Mouse (Mus musculus): ENCODE data around the gene Cux2.

Cux2 gene

GRCm38 (mm10) chr5:122019288-122019687, 30.6 kb downstream of the Cux2 start:
- no peak for DNase-seq (ENCODE audit: inconsistent age in 2 of 2, low spot score in 1 of 2)

DNA sequence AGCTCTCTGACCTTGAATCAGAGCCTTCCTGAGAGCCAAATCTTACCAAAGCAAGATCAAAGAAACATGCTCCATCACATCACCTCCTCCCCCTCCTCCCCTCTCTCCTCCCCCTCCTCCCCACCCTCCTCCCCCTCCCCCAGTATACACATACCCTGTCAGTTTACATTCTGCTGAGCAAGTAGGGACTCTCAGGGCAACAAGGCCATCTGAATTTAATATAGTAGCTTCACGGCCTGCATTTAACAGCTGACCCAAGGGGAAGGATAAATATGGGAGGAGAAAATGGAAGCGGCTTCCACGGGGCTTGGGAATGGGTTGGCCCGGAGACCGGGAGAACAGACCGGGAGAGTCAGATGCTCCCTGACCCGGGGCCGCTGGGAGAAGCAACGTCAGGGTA, 32.1 kb downstream of the Cux2 start:
- DNase-seq (ENCODE audit: inconsistent age in 2 of 2, low spot score in 1 of 2): peak in 1 of 2 experiments; percentile 70

- DNase-seq (ENCODE audit: inconsistent age in 2 of 2, low spot score in 1 of 2): peak; percentile 64 to 87
Observed at GRCm38 (mm10) chr5:122017269-122017668, 32.6 kb downstream of the Cux2 start.

GRCm38 (mm10) chr5:122016744-122017143, 33.2 kb downstream of the Cux2 start:
- DNase-seq (ENCODE audit: inconsistent age in 2 of 2, low spot score in 1 of 2): no peak

DNA sequence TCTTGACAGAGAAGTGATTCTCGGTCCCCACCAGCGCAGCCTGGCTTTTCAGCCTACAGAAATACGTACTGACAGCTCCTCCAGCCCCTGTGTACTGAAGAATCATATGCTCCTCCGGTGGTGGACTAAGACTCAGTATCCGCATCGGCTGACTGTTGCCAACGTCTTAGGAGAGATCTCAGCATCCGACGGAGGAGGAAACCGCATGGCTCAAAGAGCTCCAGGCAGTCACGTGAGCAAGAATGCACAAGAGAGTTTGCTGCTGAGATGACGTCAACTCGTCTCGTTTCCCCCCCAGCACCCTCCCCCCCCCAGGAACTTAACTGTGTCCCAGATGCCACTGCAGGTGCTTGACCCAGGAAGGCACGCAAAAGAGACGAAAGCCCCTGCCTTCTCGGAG, 34.8 kb downstream of the Cux2 start:
- DNase-seq (ENCODE audit: inconsistent age in 2 of 2, low spot score in 1 of 2): no peak

DNA sequence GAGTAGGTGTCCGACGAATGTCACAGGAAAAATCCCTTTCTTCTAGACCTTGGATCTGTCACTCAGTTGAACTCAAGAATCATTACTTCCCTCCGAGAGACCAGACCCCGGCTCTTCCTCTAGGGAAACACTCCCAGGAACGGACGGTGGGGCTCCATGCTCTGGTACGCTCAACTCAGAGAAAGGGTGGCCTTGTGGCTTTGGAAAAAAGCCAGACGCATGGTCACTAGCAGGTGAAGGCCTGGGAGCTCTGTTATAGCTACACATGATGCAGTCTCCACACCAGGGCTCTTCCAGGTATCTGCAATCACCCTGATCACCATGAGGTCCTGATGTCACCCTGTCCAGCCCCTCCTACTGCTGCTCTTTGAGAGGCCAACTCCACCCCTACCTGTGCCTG, 35.2 kb downstream of the Cux2 start:
- DNase-seq (ENCODE audit: inconsistent age in 2 of 2, low spot score in 1 of 2): peak; percentile 63 to 83

DNA sequence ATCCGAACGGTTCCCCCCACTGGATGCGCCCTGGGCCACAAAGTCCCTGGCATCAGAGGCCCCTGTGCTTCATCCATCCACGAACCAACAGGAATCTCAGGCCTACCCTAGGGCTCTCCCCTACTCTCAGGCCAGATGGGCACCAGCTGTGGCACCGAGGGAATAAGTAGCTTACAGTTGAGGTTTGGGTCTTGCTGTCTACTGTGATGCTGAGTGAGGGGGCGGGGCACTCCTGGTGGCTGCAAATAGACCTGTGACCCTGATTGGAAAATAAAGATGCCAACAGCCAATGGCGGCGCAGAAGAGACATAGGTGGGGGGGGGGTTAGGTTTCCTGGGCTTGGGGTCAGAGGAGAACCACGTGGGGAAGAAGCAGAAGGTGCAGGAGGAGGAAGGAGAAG, 38.6 kb downstream of the Cux2 start:
- no peak for DNase-seq (ENCODE audit: inconsistent age in 2 of 2, low spot score in 1 of 2)

GRCm38 (mm10) chr5:122007946-122008441, 41.9 kb downstream of the Cux2 start:
- peak in 1 of 2 experiments; percentile 62 for DNase-seq (ENCODE audit: inconsistent age in 2 of 2, low spot score in 1 of 2)

DNA sequence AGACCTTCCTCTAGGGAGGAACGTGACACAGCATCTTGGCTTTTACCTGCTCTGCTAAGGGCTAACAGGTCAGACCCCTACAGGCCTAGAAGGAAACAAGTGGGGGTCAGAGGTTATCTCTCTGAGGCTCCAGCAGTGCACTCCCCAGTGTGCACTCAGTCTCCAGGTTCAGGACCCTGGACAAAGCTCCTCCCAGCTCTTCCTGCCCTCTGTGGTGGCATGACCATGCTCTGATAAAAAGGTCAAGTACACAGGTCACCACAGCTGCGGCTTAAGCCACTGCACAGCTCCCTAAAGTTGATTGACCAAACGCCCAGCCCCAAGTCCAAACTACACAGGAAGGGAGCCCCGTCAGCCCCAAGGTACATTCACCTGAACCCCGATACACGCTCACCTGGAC, 46.4 kb downstream of the Cux2 start:
- DNase-seq (ENCODE audit: inconsistent age in 2 of 2, low spot score in 1 of 2): peak; percentile 33 to 63

DNA sequence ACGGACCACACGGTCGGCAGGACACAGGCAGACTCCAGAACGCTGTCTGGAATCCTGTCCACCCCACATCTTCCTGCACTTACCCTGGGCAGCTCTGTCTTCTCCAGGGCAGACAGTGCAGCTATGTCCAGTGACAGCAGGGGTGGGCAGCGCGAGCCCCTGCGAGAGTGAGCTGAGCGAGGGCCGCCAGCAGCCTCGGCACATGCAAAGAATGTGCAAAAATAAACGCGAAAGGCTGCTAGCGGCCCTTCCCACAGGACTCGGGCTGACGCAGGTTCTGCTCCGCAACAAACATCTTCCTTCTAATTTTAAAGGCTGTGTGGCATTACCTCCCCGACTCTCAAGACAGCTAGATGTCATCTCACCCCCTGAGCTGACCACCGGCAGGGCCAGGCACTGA, 47.8 kb downstream of the Cux2 start:
- no peak for DNase-seq (ENCODE audit: inconsistent age in 2 of 2, low spot score in 1 of 2)

- no peak for DNase-seq (ENCODE audit: inconsistent age in 2 of 2, low spot score in 1 of 2)
Observed at GRCm38 (mm10) chr5:122001311-122001710, 48.6 kb downstream of the Cux2 start.

DNA sequence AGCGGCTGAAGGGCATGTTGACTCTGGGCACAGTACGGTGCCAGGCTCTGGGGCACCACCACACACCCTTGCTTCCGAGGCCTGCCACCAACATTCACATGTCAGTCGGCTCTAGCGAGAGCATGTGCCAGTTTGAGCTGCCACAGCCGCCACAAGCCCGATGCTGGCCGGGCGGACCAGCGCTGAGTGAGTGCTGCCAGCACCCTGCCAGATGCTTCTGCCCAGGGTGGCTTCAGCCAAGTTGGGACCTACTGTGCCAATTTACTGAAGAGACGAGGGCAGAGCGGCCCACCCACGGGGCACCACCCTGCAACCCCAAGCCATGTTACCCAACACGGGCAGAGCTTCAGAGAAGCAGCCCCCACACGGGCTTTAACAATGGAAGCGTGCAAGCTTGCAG, 49.5 kb downstream of the Cux2 start:
- DNase-seq (ENCODE audit: inconsistent age in 2 of 2, low spot score in 1 of 2): no peak

DNA sequence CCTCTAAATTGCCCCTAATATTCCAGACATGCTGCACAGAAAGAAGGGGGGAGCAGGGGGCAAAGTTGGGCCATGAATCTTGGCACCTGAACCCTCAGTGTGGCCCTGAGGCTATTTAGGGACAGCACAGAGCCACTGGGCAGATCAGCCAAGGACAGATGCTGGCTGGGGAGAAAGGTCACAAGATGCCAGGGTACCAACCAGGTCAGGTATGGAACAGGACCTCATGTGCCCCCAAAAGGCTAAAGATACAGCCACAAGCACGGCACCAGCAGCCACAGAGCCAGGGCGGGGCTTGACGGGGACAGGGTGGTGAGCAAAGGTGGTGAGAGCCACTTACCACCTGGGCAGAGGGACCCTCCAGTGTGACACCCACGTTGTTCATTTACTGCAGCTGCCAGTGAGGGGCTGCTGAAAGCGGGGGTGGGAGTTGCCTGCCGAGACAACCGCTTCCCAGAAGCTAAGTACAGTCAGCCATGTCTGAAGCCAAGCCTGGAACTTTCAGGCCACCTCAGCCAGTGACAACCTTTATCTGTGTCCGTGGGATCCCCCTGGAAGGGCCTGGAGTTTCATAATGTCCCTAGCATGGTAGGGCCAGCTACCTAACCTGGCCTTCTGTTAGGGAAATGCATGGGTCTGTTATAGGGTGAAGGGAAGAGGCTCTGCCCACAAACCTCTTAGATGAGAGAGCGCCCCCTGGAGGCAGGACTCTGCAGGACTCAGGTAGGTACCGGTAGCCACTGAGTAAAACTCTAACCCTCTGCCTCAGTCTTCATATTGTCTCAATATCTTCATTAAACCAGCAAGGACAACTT, 50.7 kb downstream of the Cux2 start:
- DNase-seq (ENCODE audit: inconsistent age in 2 of 2, low spot score in 1 of 2): peak; percentile 75 to 90

GRCm38 (mm10) chr5:121998281-121998680, 51.6 kb downstream of the Cux2 start:
- peak; percentile 66 to 80 for DNase-seq (ENCODE audit: inconsistent age in 2 of 2, low spot score in 1 of 2)

DNA sequence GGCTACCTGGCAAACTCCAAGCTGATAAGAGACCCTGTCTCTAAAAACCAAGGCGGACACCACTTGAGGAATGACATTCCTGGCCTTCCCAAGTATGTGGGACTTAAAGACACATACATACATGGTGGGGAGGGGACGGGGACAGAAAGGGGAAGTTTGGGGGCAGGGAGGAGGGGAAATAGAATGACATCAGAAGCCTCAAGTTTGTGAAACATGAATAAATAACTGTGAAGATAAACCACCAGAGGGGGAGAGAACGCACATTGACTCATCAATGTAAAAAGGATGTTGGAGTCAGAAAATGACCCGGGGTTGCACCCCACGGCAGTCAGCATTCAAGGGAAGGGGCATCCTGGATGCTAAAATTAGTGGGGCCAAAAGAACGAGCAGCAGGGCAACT, 53.2 kb downstream of the Cux2 start:
- no peak for DNase-seq (ENCODE audit: inconsistent age in 2 of 2, low spot score in 1 of 2)

DNA sequence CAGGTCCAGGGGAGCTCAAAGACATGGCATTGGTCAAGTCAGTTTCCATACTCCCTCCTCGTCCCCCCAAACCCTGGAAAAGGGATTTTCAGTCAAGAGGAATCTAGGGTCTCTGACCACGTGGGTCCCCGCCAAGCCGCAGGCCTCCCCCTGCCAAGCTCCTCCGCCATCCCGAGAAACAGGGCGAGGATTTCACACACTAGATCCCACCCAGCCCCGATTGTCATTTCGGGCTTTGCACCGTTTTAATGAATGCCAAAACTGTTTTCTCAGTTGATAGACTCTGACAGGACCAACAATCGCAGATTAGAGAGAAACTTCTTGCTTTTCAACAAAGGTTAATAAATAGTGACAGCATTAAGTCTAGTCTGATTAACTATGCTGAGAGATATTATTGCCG, 55.1 kb downstream of the Cux2 start:
- DNase-seq (ENCODE audit: inconsistent age in 2 of 2, low spot score in 1 of 2): no peak

GRCm38 (mm10) chr5:121991914-121992313, 58.0 kb downstream of the Cux2 start:
- DNase-seq (ENCODE audit: inconsistent age in 2 of 2, low spot score in 1 of 2): no peak

- DNase-seq (ENCODE audit: inconsistent age in 2 of 2, low spot score in 1 of 2): no peak
Observed at GRCm38 (mm10) chr5:121985855-121986254, 64.0 kb downstream of the Cux2 start.

DNA sequence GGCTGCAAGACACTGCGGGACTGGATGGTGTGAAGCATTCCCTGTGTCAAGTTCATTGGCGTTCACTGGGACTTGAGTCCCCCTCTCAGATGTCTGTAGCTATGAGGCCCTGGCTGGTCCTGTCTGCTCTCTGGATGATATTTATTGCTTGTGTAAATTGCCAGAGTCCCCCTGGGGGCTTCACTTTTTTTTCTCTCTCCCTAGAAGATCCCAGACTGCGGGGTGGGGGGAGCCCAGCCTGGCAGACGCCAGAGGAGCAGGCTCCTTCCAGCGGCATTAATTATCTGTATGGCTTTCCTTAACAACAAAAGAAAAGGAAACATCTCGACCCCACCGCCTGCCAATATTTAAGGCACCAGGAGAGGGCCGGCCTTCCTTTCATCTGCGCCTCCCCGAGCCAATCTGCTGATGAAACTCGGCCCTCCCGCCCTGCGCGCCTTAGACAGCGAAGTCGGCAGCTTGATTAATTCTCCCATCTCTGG, 68.2 kb downstream of the Cux2 start:
- peak in 1 of 2 experiments; percentile 49 for DNase-seq (ENCODE audit: inconsistent age in 2 of 2, low spot score in 1 of 2)

- no peak for DNase-seq (ENCODE audit: inconsistent age in 2 of 2, low spot score in 1 of 2)
Observed at GRCm38 (mm10) chr5:121976331-121976730, 73.6 kb downstream of the Cux2 start.

- peak in 1 of 2 experiments; percentile 39 for DNase-seq (ENCODE audit: inconsistent age in 2 of 2, low spot score in 1 of 2)
Observed at GRCm38 (mm10) chr5:121973541-121973940, 76.4 kb downstream of the Cux2 start.

GRCm38 (mm10) chr5:121972680-121973192, 77.2 kb downstream of the Cux2 start:
- peak; percentile 61 to 77 for DNase-seq (ENCODE audit: inconsistent age in 2 of 2, low spot score in 1 of 2)
